21 mouse cellular contexts compared by ENCODE assay signal in the genomic region with DNA sequence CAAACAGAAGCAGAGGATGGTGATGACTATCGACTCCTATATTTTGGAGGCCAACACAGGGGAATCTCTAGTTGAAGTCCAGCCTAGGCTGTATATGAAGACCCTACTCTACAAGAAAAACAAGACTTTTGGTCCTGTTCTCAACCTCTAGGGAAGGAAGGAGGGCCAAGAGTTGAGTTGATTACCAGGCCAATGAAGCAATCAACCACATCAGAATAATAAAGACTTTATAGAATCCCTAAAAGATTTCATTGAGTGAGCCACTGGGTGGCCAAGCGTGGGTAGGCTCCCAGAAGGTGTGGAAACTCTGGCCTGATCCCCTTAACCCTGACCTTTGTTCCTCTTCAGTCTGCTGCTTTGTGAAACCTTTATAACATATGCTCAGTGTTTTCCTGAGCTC. TPM values are rescaled to one million over a fixed set of nuclear protein-coding genes. Genes with fewer than 3 reads are reported as not detected.
"Had no signal": no experiment of that assay in that cellular context is flagged by ENCODE, and none has a peak within 500 bp of the region (broad histone marks: within the 10 kb centered on the region; RNA-seq: fewer than 3 reads in every experiment).

No protein-coding gene starts in this region.

- ATAC-seq: hindbrain, postnatal 0 days had no signal

- H3K27ac ChIP-seq: heart, adult 2 months; heart, embryonic 15.5 days; hindbrain, embryonic 13.5 days; hindbrain, embryonic 15.5 days; hindbrain, postnatal 0 days; limb, embryonic 10.5 days; limb, embryonic 12.5 days; liver, embryonic 14.5 days had no signal

- H3K27me3 ChIP-seq: heart, embryonic 15.5 days; hindbrain, embryonic 13.5 days; hindbrain, embryonic 15.5 days had no signal

- H3K36me3 ChIP-seq: heart, embryonic 13.5 days; heart, embryonic 15.5 days; hindbrain, embryonic 13.5 days; hindbrain, embryonic 15.5 days; limb, embryonic 10.5 days; limb, embryonic 12.5 days had no signal

- H3K4me3 ChIP-seq: heart, adult 2 months; heart, embryonic 15.5 days; hindbrain, embryonic 13.5 days; hindbrain, embryonic 15.5 days; limb, embryonic 10.5 days; limb, embryonic 12.5 days had no signal

- H3K9me3 ChIP-seq: heart, embryonic 13.5 days; heart, embryonic 15.5 days; hindbrain, embryonic 13.5 days; hindbrain, embryonic 15.5 days; limb, embryonic 10.5 days; limb, embryonic 12.5 days had no signal

- DNase-seq: gastrocnemius, postnatal 14 days; gastrocnemius, postnatal 36 days; heart, adult 2 months; heart, postnatal 14 days; heart, postnatal 36 days; kidney, adult 11 months; kidney, adult 8-10 months; kidney, postnatal 10 days; kidney, postnatal 36 days; layer of hippocampus, adult 9-11 months; layer of hippocampus, postnatal 36 days; liver had no signal

- H3K4me2 ChIP-seq: hindbrain, embryonic 13.5 days; hindbrain, embryonic 15.5 days had no signal

- H3K9ac ChIP-seq: heart, embryonic 15.5 days; hindbrain, embryonic 13.5 days; hindbrain, embryonic 15.5 days; limb, embryonic 12.5 days; liver, embryonic 14.5 days had no signal

RNA-seq across cellular contexts. Expression of a gene that starts 2.5 kb away (rescaled TPM):
- total RNA-seq: hematopoietic stem cell, adult 5-6 weeks had no signal
